Mouse (Mus musculus) ovary, adult 10 weeks (tissue): ENCODE data around the gene Vgll3. TPM values are rescaled to one million over a fixed set of nuclear protein-coding genes. Genes with fewer than 3 reads are reported as not detected.

Source experiments
- polyA plus RNA-seq: library from polyadenylated mRNA; stranded (reverse); fragments of 350-450 nt; fragmentation: Illumina TruSeq; extraction: RNeasy Lipid Tissue Mini Kit (QIAGEN cat#74804); gene quantifications from one replicate; pipeline ENCODE4 v1.2.3, GENCODE M21; 2014

The Vgll3 gene
- polyA plus RNA-seq, result 66.7 TPM

DNA sequence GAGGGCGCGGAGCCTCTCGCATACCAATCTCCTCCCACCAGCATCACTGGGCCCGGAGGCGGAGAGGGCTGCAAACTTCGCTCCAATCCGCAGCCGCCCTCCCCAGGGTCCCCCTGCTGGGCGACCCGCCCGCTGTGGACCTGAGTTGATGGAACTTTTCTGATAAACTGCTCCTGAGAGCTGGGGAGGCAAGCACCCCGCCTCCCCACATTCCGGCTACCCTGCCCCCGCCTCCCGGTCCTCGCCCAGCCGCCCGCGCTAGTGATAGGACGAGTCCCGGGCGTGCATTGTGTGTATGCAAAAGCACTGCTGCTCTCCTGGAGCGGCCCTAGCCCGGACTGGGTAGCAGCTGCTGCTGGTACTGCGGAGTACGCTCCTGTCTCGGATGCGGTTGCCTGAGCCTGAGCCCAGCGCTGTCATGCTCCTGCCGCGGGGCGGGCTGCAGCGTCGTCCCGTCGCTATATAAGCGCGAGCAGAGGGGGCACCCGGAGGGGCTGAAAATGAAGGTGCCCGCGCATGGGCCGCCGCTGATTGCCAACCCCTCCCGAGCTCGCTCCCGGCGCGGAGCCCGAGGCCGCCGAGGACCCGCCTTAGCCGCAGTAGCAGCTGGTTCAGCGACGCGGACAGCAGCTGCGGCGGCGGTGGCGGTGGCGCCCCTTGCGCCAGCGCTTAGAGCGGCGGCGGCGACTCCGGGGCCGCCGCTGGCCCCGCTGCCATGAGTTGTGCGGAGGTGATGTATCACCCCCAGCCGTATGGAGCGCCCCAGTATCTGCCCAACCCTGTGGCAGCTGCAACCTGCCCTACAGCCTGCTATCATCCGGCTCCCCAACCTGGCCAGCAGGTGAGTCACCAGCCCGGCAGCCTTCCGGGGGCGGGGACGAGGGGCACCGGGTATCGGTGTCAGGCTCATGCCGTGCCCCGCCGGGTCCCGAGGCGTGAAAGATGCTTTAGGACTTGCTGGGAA lies at the start of gene Vgll3:
Gene Vgll3, plus strand, starts transcription at position 340 of the 964 bp plus-strand sequence.

